Comparison of ENCODE assay signal across 11 mouse cellular contexts in genomic region chr5:124005151-124005500, GRCm38 (mm10). TPM values are rescaled to one million over a fixed set of nuclear protein-coding genes. Genes with fewer than 3 reads are reported as not detected.
DNase-seq lines count a peak whose midpoint lies in the region; ATAC-seq and TF ChIP-seq lines count a peak whose summit lies in the region.
"Had no signal": no experiment of that assay in that cellular context is flagged by ENCODE, and none has a peak within 500 bp of the region (broad histone marks: within the 10 kb centered on the region; RNA-seq: fewer than 3 reads in every experiment).

No protein-coding gene starts in this region.

- no peak for ATAC-seq in hindbrain, embryonic 13.5 days (ENCODE audit: low FRiP score)
- no peak for ATAC-seq in hindbrain, embryonic 16.5 days
- ATAC-seq in liver, embryonic 11.5 days (replicated peaks; ENCODE audit: low FRiP score), result no peak
- ATAC-seq in hindbrain, postnatal 0 days, result no peak
- ATAC-seq in liver, postnatal 0 days, result no peak
- no peak for ATAC-seq in CD4-positive, CD25-positive, alpha-beta regulatory T cell, adult 4 months

- peaks cover 76% of the 10 kb centered on the region for H3K36me3 ChIP-seq in hindbrain, embryonic 13.5 days
- peaks cover 40% of the 10 kb centered on the region for H3K36me3 ChIP-seq in hindbrain, embryonic 16.5 days (ENCODE audit: control insufficient read depth, insufficient read depth, low read length)
- H3K36me3 ChIP-seq in liver, adult 2 months (ENCODE audit: control insufficient read depth, insufficient read depth, low read length), result peaks cover 2% of the 10 kb centered on the region; the same call in 1 of the 2 replicates
- H3K36me3 ChIP-seq in liver, embryonic 11.5 days (ENCODE audit: control insufficient read depth, insufficient read depth, low read length), result peaks cover 37% of the 10 kb centered on the region
- peaks cover 56% of the 10 kb centered on the region for H3K36me3 ChIP-seq in hindbrain, postnatal 0 days (ENCODE audit: insufficient read depth, low read length)
- H3K36me3 ChIP-seq in liver, postnatal 0 days (replicated peaks; ENCODE audit: insufficient read depth, low read length), result peaks cover 74% of the 10 kb centered on the region

- DNase-seq in liver, adult 2 months (ENCODE audit: extremely low read depth, low read depth, low spot score), result no peak
- DNase-seq in liver, embryonic 11.5 days (ENCODE audit: low spot score), result no peak
- peak; percentile 49 for DNase-seq in hindbrain, postnatal 0 days (ENCODE audit: low spot score)
- no peak for DNase-seq in liver, postnatal 0 days
- DNase-seq in frontal cortex, postnatal 14 days (ENCODE audit: low spot score in 2 of 2), result no peak

- peaks cover 47% of the 10 kb centered on the region for H3K4me1 ChIP-seq in hindbrain, embryonic 13.5 days (replicated peaks)
- peaks cover 15% of the 10 kb centered on the region for H3K4me1 ChIP-seq in hindbrain, embryonic 16.5 days (ENCODE audit: control insufficient read depth, insufficient read depth, low read depth, low read length)
- peaks cover 44% of the 10 kb centered on the region for H3K4me1 ChIP-seq in liver, adult 2 months (ENCODE audit: control insufficient read depth, insufficient read depth, low read length)
- H3K4me1 ChIP-seq in liver, embryonic 11.5 days (replicated peaks; ENCODE audit: control insufficient read depth, insufficient read depth, low read length), result peaks cover 11% of the 10 kb centered on the region
- peaks cover 10% of the 10 kb centered on the region; the same call in 1 of the 2 replicates for H3K4me1 ChIP-seq in hindbrain, postnatal 0 days (ENCODE audit: insufficient read depth, low read length)
- peaks cover 14% of the 10 kb centered on the region for H3K4me1 ChIP-seq in liver, postnatal 0 days (ENCODE audit: insufficient read depth)

- TF ChIP-seq CTCF in liver, adult 2 months (IDR thresholded peaks at IDR 0.05; ENCODE audit: low read depth, low read length), result 0 out of 2 replicates have a peak, but pooled peaks have one; percentile 0
- no peak for TF ChIP-seq CTCF in hindbrain, postnatal 0 days (IDR thresholded peaks at IDR 0.05; ENCODE audit: low read depth)
- no peak for TF ChIP-seq CTCF in liver, postnatal 0 days (IDR thresholded peaks at IDR 0.05; ENCODE audit: low read depth)

- peaks cover 4% of the 10 kb centered on the region; the same call in 1 of the 2 replicates for H3K79me2 ChIP-seq in liver, adult 2 months (ENCODE audit: control insufficient read depth, insufficient read depth, low read length)

- no peaks in the 10 kb centered on the region for H3K9me3 ChIP-seq in hindbrain, embryonic 13.5 days
- no peaks in the 10 kb centered on the region for H3K9me3 ChIP-seq in hindbrain, embryonic 16.5 days (ENCODE audit: control insufficient read depth, low read length)
- H3K9me3 ChIP-seq in liver, embryonic 11.5 days (ENCODE audit: control insufficient read depth, low read length), result no peaks in the 10 kb centered on the region
- no peaks in the 10 kb centered on the region for H3K9me3 ChIP-seq in hindbrain, postnatal 0 days (ENCODE audit: low read length)
- no peaks in the 10 kb centered on the region for H3K9me3 ChIP-seq in liver, postnatal 0 days (ENCODE audit: low read length)
- H3K9me3 ChIP-seq: embryonic facial prominence, embryonic 15.5 days; G1E; midbrain, embryonic 12.5 days had no signal

- H3K4me3 ChIP-seq in hindbrain, embryonic 13.5 days, result no peak overlapping the region
- no peak overlapping the region for H3K4me3 ChIP-seq in hindbrain, embryonic 16.5 days (ENCODE audit: low read length)
- no peak overlapping the region for H3K4me3 ChIP-seq in liver, adult 2 months (ENCODE audit: insufficient read depth, low read depth, low read length)
- H3K4me3 ChIP-seq in liver, embryonic 11.5 days (ENCODE audit: low read depth, low read length), result no peak overlapping the region
- H3K4me3 ChIP-seq in hindbrain, postnatal 0 days (ENCODE audit: low read length), result no peak overlapping the region
- no peak overlapping the region for H3K4me3 ChIP-seq in liver, postnatal 0 days (ENCODE audit: low read depth, low read length)
- H3K4me3 ChIP-seq: embryonic facial prominence, embryonic 15.5 days; midbrain, embryonic 12.5 days had no signal

- H3K27ac ChIP-seq in hindbrain, embryonic 13.5 days, result peak overlapping the region; percentile 49; the same call in 1 of the 2 replicates
- H3K27ac ChIP-seq in hindbrain, embryonic 16.5 days (ENCODE audit: low read depth, low read length), result no peak overlapping the region
- H3K27ac ChIP-seq in liver, adult 2 months (replicated peaks; ENCODE audit: insufficient read depth, low read depth, low read length), result peak overlapping the region; percentile 66
- no peak overlapping the region for H3K27ac ChIP-seq in liver, embryonic 11.5 days (ENCODE audit: low read depth, low read length)
- peak overlapping the region; percentile 58; the same call in 1 of the 2 replicates for H3K27ac ChIP-seq in hindbrain, postnatal 0 days
- peak overlapping the region; percentile 80 for H3K27ac ChIP-seq in liver, postnatal 0 days (ENCODE audit: low read depth)
- H3K27ac ChIP-seq: midbrain, embryonic 12.5 days had no signal

- 92% methylated on average over 15 of the region's 15 CpGs for WGBS in hindbrain, embryonic 13.5 days
- 77% methylated on average over 15 of the region's 15 CpGs for WGBS in hindbrain, embryonic 16.5 days
- 28% methylated on average over 15 of the region's 15 CpGs for WGBS in liver, adult 2 months
- 94% methylated on average over 15 of the region's 15 CpGs for WGBS in liver, embryonic 11.5 days
- 54% methylated on average over 15 of the region's 15 CpGs for WGBS in hindbrain, postnatal 0 days
- 92% methylated on average over 15 of the region's 15 CpGs for WGBS in liver, postnatal 0 days (ENCODE audit: insufficient replicate concordance)

- no peak for TF ChIP-seq EP300 in liver, postnatal 0 days (IDR thresholded peaks at IDR 0.05; ENCODE audit: low read depth)

- no peaks in the 10 kb centered on the region for H3K27me3 ChIP-seq in hindbrain, embryonic 13.5 days
- no peaks in the 10 kb centered on the region for H3K27me3 ChIP-seq in hindbrain, embryonic 16.5 days (replicated peaks; ENCODE audit: control insufficient read depth, insufficient read depth, low read length)
- H3K27me3 ChIP-seq in liver, adult 2 months (ENCODE audit: control insufficient read depth, insufficient read depth, low read length), result no peaks in the 10 kb centered on the region
- H3K27me3 ChIP-seq in liver, embryonic 11.5 days (replicated peaks; ENCODE audit: control insufficient read depth, insufficient read depth, low read length), result no peaks in the 10 kb centered on the region
- no peaks in the 10 kb centered on the region for H3K27me3 ChIP-seq in hindbrain, postnatal 0 days (ENCODE audit: insufficient read depth, low read length)
- H3K27me3 ChIP-seq in liver, postnatal 0 days (ENCODE audit: insufficient read depth, low read length), result no peaks in the 10 kb centered on the region
- H3K27me3 ChIP-seq: embryonic facial prominence, embryonic 15.5 days; midbrain, embryonic 12.5 days had no signal

- no peak overlapping the region for H3K9ac ChIP-seq in hindbrain, embryonic 13.5 days
- H3K9ac ChIP-seq in hindbrain, embryonic 16.5 days (ENCODE audit: low read depth, low read length), result no peak overlapping the region
- H3K9ac ChIP-seq in liver, adult 2 months (ENCODE audit: low read depth, low read length), result peak overlapping the region; percentile 25; the same call in 1 of the 2 replicates
- no peak overlapping the region for H3K9ac ChIP-seq in liver, embryonic 11.5 days (ENCODE audit: low read depth, low read length)
- no peak overlapping the region for H3K9ac ChIP-seq in hindbrain, postnatal 0 days (replicated peaks; ENCODE audit: low read length)
- no peak overlapping the region for H3K9ac ChIP-seq in liver, postnatal 0 days (replicated peaks)
- H3K9ac ChIP-seq: embryonic facial prominence, embryonic 15.5 days; midbrain, embryonic 12.5 days had no signal

- H3K4me2 ChIP-seq in hindbrain, embryonic 13.5 days, result no peak overlapping the region
- no peak overlapping the region for H3K4me2 ChIP-seq in hindbrain, embryonic 16.5 days (ENCODE audit: low read length)
- no peak overlapping the region for H3K4me2 ChIP-seq in liver, embryonic 11.5 days
- H3K4me2 ChIP-seq in hindbrain, postnatal 0 days (ENCODE audit: low read depth, low read length), result no peak overlapping the region
- no peak overlapping the region for H3K4me2 ChIP-seq in liver, postnatal 0 days (ENCODE audit: low read depth, low read length)
- H3K4me2 ChIP-seq: embryonic facial prominence, embryonic 15.5 days; midbrain, embryonic 12.5 days had no signal

- no peak for TF ChIP-seq POLR2A in liver, adult 2 months (IDR thresholded peaks at IDR 0.05; ENCODE audit: extremely low read depth, insufficient read depth, low read length)

RNA-seq across cellular contexts. Expression of gene Vps37b, which starts 26.9 kb away (rescaled TPM):
- polyA plus RNA-seq in hindbrain, embryonic 13.5 days (2015; fragmentation: Nextera tagmentation; extraction: Ambion mirVana), result 79.3 and 84.7 TPM in 2 replicates
- polyA plus RNA-seq in hindbrain, embryonic 16.5 days (2015; fragmentation: Nextera tagmentation; extraction: Ambion mirVana), result 70.9 and 81.1 TPM in 2 replicates
- 4.4 and 6.2 TPM in 2 replicates for total RNA-seq in liver, adult 2 months (2014; rRNA removed)
- polyA plus RNA-seq in liver, adult 2 months (2012; rRNA removed), result 27.3 and 31.4 TPM in 2 replicates
- polyA plus RNA-seq in liver, embryonic 11.5 days (2014; fragmentation: Nextera tagmentation; extraction: Ambion mirVana), result 31.3 TPM in 2 replicates
- 104 and 110 TPM in 2 replicates for total RNA-seq in hindbrain, postnatal 0 days (2014; rRNA removed)
- polyA plus RNA-seq in hindbrain, postnatal 0 days (2015; fragmentation: Nextera tagmentation; extraction: Ambion mirVana), result 94.0 and 95.1 TPM in 2 replicates
- polyA plus RNA-seq in liver, postnatal 0 days (2015; fragmentation: Nextera tagmentation; extraction: Ambion mirVana), result 16.4 and 17.6 TPM in 2 replicates
- 10 to 100 TPM; 17.8 to 22.1 TPM for polyA plus RNA-seq in CD4-positive, CD25-positive, alpha-beta regulatory T cell, adult 4 months (2017; shearing (Covaris generic))

RNA-seq across cellular contexts. Expression of gene Hip1r, which starts 31.7 kb away (rescaled TPM):
- 21.4 and 25.5 TPM in 2 replicates for polyA plus RNA-seq in hindbrain, embryonic 13.5 days (2015; fragmentation: Nextera tagmentation; extraction: Ambion mirVana)
- polyA plus RNA-seq in hindbrain, embryonic 16.5 days (2015; fragmentation: Nextera tagmentation; extraction: Ambion mirVana), result 34.3 and 35.3 TPM in 2 replicates
- 9.1 and 9.7 TPM in 2 replicates for total RNA-seq in liver, adult 2 months (2014; rRNA removed)
- polyA plus RNA-seq in liver, adult 2 months (2012; rRNA removed), result 9.2 and 11.5 TPM in 2 replicates
- polyA plus RNA-seq in liver, embryonic 11.5 days (2014; fragmentation: Nextera tagmentation; extraction: Ambion mirVana), result 20.2 and 20.6 TPM in 2 replicates
- 46.9 and 65.5 TPM in 2 replicates for total RNA-seq in hindbrain, postnatal 0 days (2014; rRNA removed)
- 32.6 and 33.9 TPM in 2 replicates for polyA plus RNA-seq in hindbrain, postnatal 0 days (2015; fragmentation: Nextera tagmentation; extraction: Ambion mirVana)
- polyA plus RNA-seq in liver, postnatal 0 days (2015; fragmentation: Nextera tagmentation; extraction: Ambion mirVana), result 10.1 and 13.5 TPM in 2 replicates
- polyA plus RNA-seq in CD4-positive, CD25-positive, alpha-beta regulatory T cell, adult 4 months (2017; shearing (Covaris generic)), result 10 to 100 TPM; 11.0 to 12.1 TPM

Comparison
In these comparisons a context has a peak if more than half of its experiments do, and no peak if none do; other contexts are left out.
1. H3K27ac ChIP-seq: peak in hindbrain, embryonic 13.5 days (single experiment), liver, adult 2 months (single experiment), hindbrain, postnatal 0 days (single experiment) and liver, postnatal 0 days (single experiment); none in hindbrain, embryonic 16.5 days (single experiment) and liver, embryonic 11.5 days (single experiment).